ENCODE assay signal across 8 mouse cellular contexts in genomic region chr7:121120143-121120818, GRCm38 (mm10). TPM values are rescaled to one million over a fixed set of nuclear protein-coding genes. Genes with fewer than 3 reads are reported as not detected.
A peak's percentile ranks its signal among the peaks of the same experiment; 100 is the strongest.
DNase-seq lines count a peak whose midpoint lies in the region; ATAC-seq lines count a peak whose summit lies in the region.

No protein-coding gene starts in this region.

- peak; percentile 81 for DNase-seq in ZHBTc4 (ENCODE audit: low read depth, low spot score)
- peak; percentile 60 to 71 for DNase-seq in gastrocnemius, adult 8-10 months (ENCODE audit: low spot score in 2 of 2)
- DNase-seq in induced T-regulatory cell, adult 2 months (ENCODE audit: low read depth) = peak; percentile 81
- peak; percentile 46 to 84 for DNase-seq in left cerebral cortex, adult 8-10 months (ENCODE audit: low spot score in 2 of 2)
- peak; percentile 88 to 92 for DNase-seq in right cerebral cortex, postnatal 10 days (ENCODE audit: low spot score in 2 of 2)
- peak; percentile 87 for DNase-seq in urinary bladder, postnatal 14 days (ENCODE audit: low spot score)

- peak; percentile 98 for ATAC-seq in common myeloid progenitor, adult 5-6 weeks (replicated peaks; ENCODE audit: low read depth, poor library complexity, severe bottlenecking)
- ATAC-seq in megakaryocyte progenitor cell, adult 5-6 weeks (replicated peaks; ENCODE audit: poor library complexity) = peak; percentile 99

RNA-seq across cellular contexts. Expression of gene Otoa, which starts 38.8 kb away (rescaled TPM):
- total RNA-seq in common myeloid progenitor, adult 5-6 weeks (2017) = 0.15 and 1.2 TPM in 2 replicates
- total RNA-seq in gastrocnemius, adult 8-10 months (2022) = under 1 TPM in 2 of 4 experiments, not detected in 2; 0.05 to 0.21 TPM
- total RNA-seq in left cerebral cortex, adult 8-10 months (2022) = under 1 TPM; 0.27 to 0.58 (median 0.31) TPM
- 0.05 and 0.07 TPM in 2 replicates for total RNA-seq in megakaryocyte progenitor cell, adult 5-6 weeks (2015)
- total RNA-seq in megakaryocyte progenitor cell, adult 5-6 weeks (2017) = 0.12 and 0.20 TPM in 2 replicates

RNA-seq across cellular contexts. Expression of gene Igsf6, which starts 45.9 kb away (rescaled TPM):
- total RNA-seq in common myeloid progenitor, adult 5-6 weeks (2017) = 38.5 and 43.5 TPM in 2 replicates
- total RNA-seq in gastrocnemius, adult 8-10 months (2022) = under 1 TPM in 3 of 4 experiments, not detected in 1; 0.13 to 0.36 (median 0.20) TPM
- total RNA-seq in left cerebral cortex, adult 8-10 months (2022) = 1 to 10 TPM in 1 of 4 experiments, under 1 TPM in 2, not detected in 1; 0.22 to 1.3 (median 0.98) TPM
- 415 and 476 TPM in 2 replicates for total RNA-seq in megakaryocyte progenitor cell, adult 5-6 weeks (2015)
- total RNA-seq in megakaryocyte progenitor cell, adult 5-6 weeks (2017) = 342 and 360 TPM in 2 replicates

Comparison
In these comparisons a context has a peak if more than half of its experiments do, and no peak if none do; other contexts are left out.
1. Peak in every context shown above with its lines: DNase-seq and ATAC-seq.
2. RNA of gene Igsf6, which starts 45.9 kb away (total RNA-seq): 342 to 476 TPM in megakaryocyte progenitor cell, adult 5-6 weeks and 38.5 to 43.5 TPM in common myeloid progenitor, adult 5-6 weeks; 0.22 to 1.3 TPM in left cerebral cortex, adult 8-10 months and 0.13 to 0.36 TPM in gastrocnemius, adult 8-10 months; every median in the first group is over 10 times any median in the second.